Mouse (Mus musculus) intestine, embryonic 14.5 days (tissue): ENCODE measurements around the gene Ehd1. TPM values are rescaled to one million over a fixed set of nuclear protein-coding genes. Genes with fewer than 3 reads are reported as not detected.
"Not testable (repeated sequence)": the region's sequence is repeated elsewhere in the genome, so short reads cannot be mapped to it uniquely, and the experiment has no call there.

ENCODE experiments used
- ATAC-seq: fragments of 200-750 bp; cut with Nextera tagmentation; replicated peaks from 2 replicates; pipeline ENCODE4 v1.8.0; 2017; ENCODE audit warnings: low read depth, moderate number of reproducible peaks, moderate TSS enrichment, moderate library complexity; ENCODE audit not compliant: low FRiP score, low TSS enrichment
- DNase-seq: peaks from one replicate; pipeline ENCODE4 v3.0.0-alpha.2; 2018; ENCODE audit warnings: low spot score
- H3K27ac ChIP-seq: fragments of 300-500 bp; sonication (generic); 2 replicates; pipeline ENCODE4 v1.5.1; 2014; ENCODE audit warnings: low read depth, mild to moderate bottlenecking, control low read depth
- H3K27me3 ChIP-seq: fragments of 300-500 bp; sonication (generic); replicated peaks from 2 replicates; pipeline ENCODE4 v1.6.1; 2014; ENCODE audit warnings: low read length, control low read depth; ENCODE audit not compliant: control insufficient read depth, insufficient read depth
- H3K36me3 ChIP-seq: fragments of 300-500 bp; sonication (generic); 2 replicates; pipeline ENCODE4 v1.6.1; 2014; ENCODE audit warnings: low read length, control low read depth; ENCODE audit not compliant: control insufficient read depth, insufficient read depth
- H3K4me1 ChIP-seq: fragments of 300-500 bp; sonication (generic); replicated peaks from 2 replicates; pipeline ENCODE4 v1.6.1; 2014; ENCODE audit warnings: low read length, control low read depth, mixed read lengths; ENCODE audit not compliant: control insufficient read depth, insufficient read depth
- H3K4me2 ChIP-seq: fragments of 300-500 bp; sonication (generic); 2 replicates; pipeline ENCODE4 v1.6.1; 2014; ENCODE audit warnings: low read length
- H3K4me3 ChIP-seq: fragments of 300-500 bp; sonication (generic); 2 replicates; pipeline ENCODE4 v1.5.1; 2014; ENCODE audit warnings: low read depth, low read length, control low read depth, mixed read lengths
- H3K9ac ChIP-seq: fragments of 300-500 bp; sonication (generic); 2 replicates; pipeline ENCODE4 v1.6.1; 2014; ENCODE audit warnings: mild to moderate bottlenecking, low read length
- H3K9me3 ChIP-seq: fragments of 300-500 bp; sonication (generic); 2 replicates; pipeline ENCODE4 v1.6.1; 2016; ENCODE audit warnings: low read length, control low read depth; ENCODE audit not compliant: control insufficient read depth
- WGBS: fragments of 180-500 bp; shearing (Covaris S2); extraction: QIAGEN DNeasy Blood & Tissue Kit; methylation state at CpG from one replicate; pipeline ENCODE4 v1.1.7; 2014; 5-methylcytosine and 5-hydroxymethylcytosine counted together
- polyA plus RNA-seq: library from polyadenylated mRNA; unstranded; fragments of >200 nt; fragmentation: Nextera tagmentation; extraction: Ambion mirVana; gene quantifications from 2 replicates; pipeline ENCODE4 v1.2.1, GENCODE M21; 2014

Gene Ehd1
- polyA plus RNA-seq, 1 experiment from 2014 or later = 46.9 TPM

- H3K4me3 ChIP-seq = peak overlapping the region; percentile 66
- ATAC-seq (peak; percentile 70), DNase-seq (peak; percentile 89)
- no peaks in the 10 kb centered on the region for H3K9me3 ChIP-seq
- H3K27ac ChIP-seq = peak overlapping the region; percentile 61; the same call in 1 of the 2 replicates
- peak overlapping the region; percentile 58 for H3K9ac ChIP-seq
- H3K4me1 ChIP-seq = peaks cover 8% of the 10 kb centered on the region
- H3K27me3 ChIP-seq = no peaks in the 10 kb centered on the region
- H3K4me2 ChIP-seq = peak overlapping the region; percentile 57
- peaks cover 13% of the 10 kb centered on the region; the same call in 1 of the 2 replicates for H3K36me3 ChIP-seq
- WGBS = under 1% methylated on average over 32 of the region's 34 CpGs
Measured at GRCm38 (mm10) chr19:6306586-6306985, 30.1 kb downstream of the Ehd1 start.

GRCm38 (mm10) chr19:6307733-6308531 is 31.4 kb downstream of the Ehd1 start:
- H3K9ac ChIP-seq = no peak overlapping the region

GRCm38 (mm10) chr19:6310181-6310580 is 33.7 kb downstream of the Ehd1 start:
- no peaks in the 10 kb centered on the region for H3K27me3 ChIP-seq
- ATAC-seq = no peak
- peaks cover 42% of the 10 kb centered on the region for H3K36me3 ChIP-seq
- no peak overlapping the region for H3K4me2 ChIP-seq
- DNase-seq = no peak
- H3K4me1 ChIP-seq = peaks cover 8% of the 10 kb centered on the region
- H3K9ac ChIP-seq = no peak overlapping the region
- H3K4me3 ChIP-seq = no peak overlapping the region
- no peaks in the 10 kb centered on the region for H3K9me3 ChIP-seq
- H3K27ac ChIP-seq = no peak overlapping the region
- 92% methylated on average over 5 of the region's 5 CpGs for WGBS

More at GRCm38 (mm10) chr19:6307733-6308531, 31.4 kb downstream of the Ehd1 start:
- Histone ChIP-seq H3K27ac (no peak overlapping the region), H3K36me3 (peaks cover 24% of the 10 kb centered on the region), H3K4me1 (peaks cover 8% of the 10 kb centered on the region), H3K27me3 (no peaks in the 10 kb centered on the region), H3K4me2 (peak overlapping the region; percentile 57), H3K9me3 (no peaks in the 10 kb centered on the region), H3K4me3 (0 out of 2 replicates have a peak overlapping the region, but pooled peaks have one; percentile 66)
- 66% methylated on average over 9 of the region's 9 CpGs for WGBS
- no peak for DNase-seq
- no peak for ATAC-seq

- WGBS = 87% methylated on average over 3 of the region's 3 CpGs
- H3K4me3 ChIP-seq, DNase-seq, H3K4me2 ChIP-seq, H3K9me3 ChIP-seq, H3K4me1 ChIP-seq, H3K27me3 ChIP-seq, H3K27ac ChIP-seq, ATAC-seq, H3K9ac ChIP-seq: not testable (repeated sequence)
- H3K36me3 ChIP-seq = peaks cover 58% of the 10 kb centered on the region
Measured at GRCm38 (mm10) chr19:6311783-6312182, 35.3 kb downstream of the Ehd1 start.

- ATAC-seq (no peak), DNase-seq (no peak)
- Histone ChIP-seq H3K9ac (no peak overlapping the region), H3K4me2 (no peak overlapping the region), H3K27me3 (no peaks in the 10 kb centered on the region), H3K9me3 (no peaks in the 10 kb centered on the region), H3K36me3 (peaks cover 77% of the 10 kb centered on the region), H3K27ac (no peak overlapping the region), H3K4me3 (no peak overlapping the region), H3K4me1 (no peaks in the 10 kb centered on the region)
- 90% methylated on average over 8 of the region's 8 CpGs for WGBS
Measured at GRCm38 (mm10) chr19:6313796-6314195, 37.3 kb downstream of the Ehd1 start.

GRCm38 (mm10) chr19:6314513-6314912 is 38.0 kb downstream of the Ehd1 start:
- Histone ChIP-seq H3K9me3 (no peaks in the 10 kb centered on the region), H3K4me1 (no peaks in the 10 kb centered on the region), H3K4me2 (no peak overlapping the region), H3K4me3 (no peak overlapping the region), H3K36me3 (peaks cover 81% of the 10 kb centered on the region), H3K27me3 (no peaks in the 10 kb centered on the region), H3K27ac (no peak overlapping the region), H3K9ac (no peak overlapping the region)
- WGBS = 82% methylated on average over 8 of the region's 8 CpGs
- ATAC-seq = no peak
- no peak for DNase-seq

- WGBS = 77% methylated on average over 14 of the region's 14 CpGs
- no peaks in the 10 kb centered on the region for H3K4me1 ChIP-seq
- peaks cover 79% of the 10 kb centered on the region for H3K36me3 ChIP-seq
- no peaks in the 10 kb centered on the region for H3K9me3 ChIP-seq
- no peak overlapping the region for H3K27ac ChIP-seq
- no peak overlapping the region for H3K4me2 ChIP-seq
- no peak for ATAC-seq
- DNase-seq = no peak
- H3K9ac ChIP-seq = no peak overlapping the region
- no peaks in the 10 kb centered on the region for H3K27me3 ChIP-seq
- no peak overlapping the region for H3K4me3 ChIP-seq
Measured at GRCm38 (mm10) chr19:6315573-6315972, 39.0 kb downstream of the Ehd1 start.

- Histone ChIP-seq H3K4me2 (no peak overlapping the region), H3K36me3 (peaks cover 75% of the 10 kb centered on the region), H3K4me3 (no peak overlapping the region), H3K27me3 (no peaks in the 10 kb centered on the region), H3K4me1 (no peaks in the 10 kb centered on the region), H3K9me3 (no peaks in the 10 kb centered on the region), H3K27ac (no peak overlapping the region), H3K9ac (no peak overlapping the region)
- WGBS = 94% methylated on average over 12 of the region's 12 CpGs
- ATAC-seq (no peak), DNase-seq (no peak)
Measured at GRCm38 (mm10) chr19:6318145-6318544, 41.6 kb downstream of the Ehd1 start.

GRCm38 (mm10) chr19:6321358-6321757 is 44.8 kb downstream of the Ehd1 start:
- H3K27ac ChIP-seq = no peak overlapping the region
- no peak overlapping the region for H3K4me3 ChIP-seq
- WGBS = 69% methylated on average over 8 of the region's 8 CpGs
- H3K9me3 ChIP-seq = no peaks in the 10 kb centered on the region
- ATAC-seq (no peak), DNase-seq (no peak)
- H3K4me2 ChIP-seq = no peak overlapping the region
- H3K36me3 ChIP-seq = peaks cover 54% of the 10 kb centered on the region
- no peak overlapping the region for H3K9ac ChIP-seq
- H3K27me3 ChIP-seq = no peaks in the 10 kb centered on the region
- H3K4me1 ChIP-seq = no peaks in the 10 kb centered on the region
